Mouse (Mus musculus) spleen, adult 12 weeks (tissue): Measurements from ENCODE around the gene Gm13539.

ENCODE experiments used
- DNase-seq: peaks from one replicate; pipeline ENCODE4 v3.0.0; 2022; ENCODE audit warnings: low spot score

The Gm13539 gene

DNA sequence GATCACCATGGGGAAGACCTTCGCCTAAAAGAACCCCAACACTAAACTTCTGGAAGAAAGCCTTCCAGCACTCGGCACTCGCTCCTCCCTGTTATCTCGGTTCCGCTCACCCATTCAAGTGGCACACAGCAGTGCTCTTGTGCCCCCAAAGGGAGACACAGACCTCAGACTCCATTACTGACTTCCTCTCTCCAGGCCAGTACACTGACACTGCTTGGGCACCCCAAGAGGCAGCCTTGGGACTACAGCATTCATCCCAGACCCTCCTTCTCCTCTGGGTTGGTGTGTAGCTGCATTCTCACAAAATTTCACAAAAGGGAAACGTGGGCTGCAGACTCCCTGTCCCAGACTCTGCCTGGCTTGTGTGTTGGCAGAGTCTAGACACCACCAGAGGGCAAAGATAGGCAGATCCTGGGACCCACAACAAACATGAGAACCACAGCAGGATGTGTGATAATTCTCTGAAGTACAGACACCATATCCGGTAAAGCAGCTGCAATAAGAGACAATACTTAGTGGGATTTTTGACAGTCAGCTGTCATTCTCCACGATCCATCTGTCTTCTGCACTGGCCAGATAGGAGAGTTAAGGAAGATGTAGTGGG, 46.4 kb downstream of the Gm13539 start:
- DNase-seq, result no peak

DNA sequence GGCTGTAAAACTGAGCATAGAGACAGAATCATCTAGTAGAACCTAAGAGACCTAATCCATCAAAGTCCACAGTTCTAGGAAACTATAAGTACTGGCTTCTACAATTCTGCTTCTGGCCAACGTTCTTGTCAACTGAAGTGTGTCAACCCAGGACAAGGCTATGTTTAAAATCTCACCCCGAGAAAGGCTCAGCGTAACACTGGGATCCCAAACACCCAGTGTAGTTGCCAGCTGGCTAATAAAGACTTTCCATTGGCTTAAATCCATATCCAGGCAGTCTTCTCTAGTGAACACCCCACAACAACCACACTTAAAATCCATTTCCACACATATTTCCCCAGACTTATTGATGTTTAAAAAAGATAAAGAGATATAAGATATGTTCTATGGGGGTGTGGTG, 48.7 kb downstream of the Gm13539 start:
- no peak for DNase-seq

DNA sequence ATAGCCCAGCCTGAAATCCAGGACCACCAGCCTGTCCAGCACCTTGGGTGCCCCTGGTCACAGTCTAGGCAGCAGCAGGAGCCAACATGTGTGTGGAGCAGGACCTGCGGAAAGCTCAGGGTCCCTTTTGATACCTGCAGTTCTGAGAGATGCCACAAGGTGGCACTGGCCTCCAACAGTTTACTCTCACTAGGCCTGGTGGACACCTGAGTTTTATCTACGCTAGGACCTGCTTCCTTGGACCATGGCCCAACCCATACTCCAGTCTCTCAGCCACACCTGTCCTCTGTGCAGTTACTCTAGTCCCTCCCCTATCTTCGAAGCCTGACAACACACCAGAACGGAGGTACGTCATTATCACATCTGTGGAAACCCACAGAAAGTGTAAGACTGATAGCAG, 54.2 kb downstream of the Gm13539 start:
- peak; percentile 56 for DNase-seq
